Mouse (Mus musculus) CH12.LX (cell line): ENCODE measurements around the gene Rtn2.
A peak's percentile ranks its signal among the peaks of the same experiment; 100 is the strongest.

Source experiments
- CTCF ChIP-seq, 2 experiments: IDR thresholded peaks in 1 of 2; conservative IDR thresholded peaks in 1 of 2; 2 replicates each; pipeline ENCODE4 v1.5.1; 2011 to 2012; ENCODE audit warnings: low read depth in 2 of 2, low read length in 2 of 2, improper control_type of control experiment in 1 of 2, inconsistent platforms in 1 of 2, mild to moderate bottlenecking in 1 of 2, moderate library complexity in 1 of 2
- E2F4 ChIP-seq: IDR thresholded peaks from 2 replicates; pipeline ENCODE4 v1.6.1; 2011; ENCODE audit warnings: low read depth, low read length, improper control_type of control experiment; ENCODE audit not compliant: insufficient replicate concordance
- EP300 ChIP-seq: IDR thresholded peaks from 2 replicates; pipeline ENCODE4 v1.6.1; 2011; ENCODE audit warnings: low read length, improper control_type of control experiment
- JUND ChIP-seq: conservative IDR thresholded peaks from 2 replicates; pipeline ENCODE4 v1.6.1; 2011; ENCODE audit warnings: low read depth, low read length, improper control_type of control experiment
- MAFK ChIP-seq: IDR thresholded peaks from 2 replicates; pipeline ENCODE4 v1.6.1; 2011; ENCODE audit warnings: low read length, improper control_type of control experiment; ENCODE audit not compliant: insufficient replicate concordance
- MAX ChIP-seq: IDR thresholded peaks from 2 replicates; pipeline ENCODE4 v1.6.1; 2011; ENCODE audit warnings: low read length, improper control_type of control experiment
- MYC ChIP-seq: IDR thresholded peaks from 2 replicates; pipeline ENCODE4 v1.6.1; 2011; ENCODE audit warnings: low read depth, mild to moderate bottlenecking, improper control_type of control experiment, low read length
- POLR2A ChIP-seq: IDR thresholded peaks from 2 replicates; pipeline ENCODE4 v1.6.1; 2011; ENCODE audit warnings: low read depth, mild to moderate bottlenecking, improper control_type of control experiment, low read length
- POLR2AphosphoS2 ChIP-seq: IDR thresholded peaks from 2 replicates; pipeline ENCODE4 v1.6.1; 2011; ENCODE audit warnings: low read depth, low read length, improper control_type of control experiment
- TBP ChIP-seq: conservative IDR thresholded peaks from 2 replicates; pipeline ENCODE4 v1.6.1; 2011; ENCODE audit warnings: low read depth, low read length, improper control_type of control experiment

DNA sequence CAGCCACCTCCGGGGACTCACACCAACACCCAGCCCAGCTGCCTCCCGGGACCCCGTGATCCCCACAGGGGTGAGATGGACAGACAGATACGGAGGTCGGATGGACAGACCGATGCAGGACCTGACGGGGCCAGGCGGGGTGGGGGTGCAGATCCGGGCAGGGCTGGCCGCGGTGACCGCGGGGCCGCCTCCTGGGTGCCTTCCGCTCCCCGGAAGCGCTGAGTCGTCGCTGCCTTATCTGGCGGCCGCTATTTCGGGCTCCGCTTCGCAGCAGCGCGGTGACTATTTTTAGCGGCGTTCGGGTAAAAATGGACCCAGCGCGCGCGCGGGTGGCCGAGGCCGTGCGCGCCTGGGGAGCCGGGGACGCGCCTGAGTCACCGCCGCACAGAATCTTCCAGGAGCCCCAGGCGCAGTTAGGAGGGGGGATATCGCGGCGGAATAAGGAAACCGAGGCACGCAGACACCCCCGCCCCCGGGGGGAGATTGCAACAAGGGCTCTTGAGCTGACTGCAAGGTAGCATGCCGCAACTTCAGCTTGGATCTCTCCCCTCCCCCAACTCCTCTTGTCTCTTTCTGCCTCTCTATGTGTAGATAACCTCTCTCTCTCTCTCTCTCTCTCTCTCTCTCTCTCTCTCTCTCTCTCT, 50.4 kb downstream of the Rtn2 start:
- no peak for TF ChIP-seq CTCF (conservative IDR thresholded peaks at IDR 0.05 in 1 of 2, IDR thresholded peaks at IDR 0.05 in 1 of 2; ENCODE audit: low read depth in 2 of 2, low read length in 2 of 2)
- no peak; the same call in 1 of the 2 replicates for TF ChIP-seq MAX
- TF ChIP-seq MAFK, result 0 out of 2 replicates have a peak, but pooled peaks have one; percentile 34
- TF ChIP-seq POLR2A, result 0 out of 2 replicates have a peak, but pooled peaks have one; percentile 21
- TF ChIP-seq E2F4, result no peak
- no peak for TF ChIP-seq JUND
- TF ChIP-seq EP300, result peak; percentile 44; the same call in 1 of the 2 replicates
- TF ChIP-seq TBP, result no peak
- TF ChIP-seq POLR2AphosphoS2, result no peak
- TF ChIP-seq MYC, result no peak
